Mouse (Mus musculus): Measurements from ENCODE around the gene Crb2. TPM values are rescaled to one million over a fixed set of nuclear protein-coding genes. Genes with fewer than 3 reads are reported as not detected.

Gene Crb2
- total and polyA plus RNA-seq, 2 experiments from 2014 or later = 0.46 to 3.7 TPM

- ATAC-seq (ENCODE audit: insufficient read depth, low read depth) (no peak), DNase-seq (ENCODE audit: low spot score) (no peak)
- no peaks in the 10 kb centered on the region for H3K36me3 ChIP-seq (replicated peaks; ENCODE audit: control insufficient read depth, insufficient read depth, low read length)
- no peak overlapping the region for H3K27ac ChIP-seq (ENCODE audit: low read depth)
- H3K4me2 ChIP-seq (ENCODE audit: low read depth, low read length) = no peak overlapping the region
- TF ChIP-seq CTCF (IDR thresholded peaks at IDR 0.05; ENCODE audit: low read depth) = no peak
- TF ChIP-seq EP300 (IDR thresholded peaks at IDR 0.05; ENCODE audit: low read depth) = no peak
- H3K4me3 ChIP-seq (ENCODE audit: low read depth, low read length) = no peak overlapping the region
- H3K27me3 ChIP-seq (ENCODE audit: control insufficient read depth, insufficient read depth, low read length) = no peaks in the 10 kb centered on the region
- 92% methylated on average over 1 of the region's 1 CpGs for WGBS
- H3K9ac ChIP-seq (replicated peaks; ENCODE audit: low read depth, low read length) = no peak overlapping the region
- no peaks in the 10 kb centered on the region for H3K9me3 ChIP-seq (replicated peaks; ENCODE audit: control insufficient read depth, low read length)
- peaks cover 11% of the 10 kb centered on the region for H3K4me1 ChIP-seq (ENCODE audit: control insufficient read depth, insufficient read depth)
Observed at GRCm38 (mm10) chr2:37751114-37751513, 24.9 kb upstream of the Crb2 start.

- TF ChIP-seq CTCF (IDR thresholded peaks at IDR 0.05; ENCODE audit: low read depth) (no peak), EP300 (IDR thresholded peaks at IDR 0.05; ENCODE audit: low read depth) (no peak)
- no peaks in the 10 kb centered on the region for H3K27me3 ChIP-seq (ENCODE audit: control insufficient read depth, insufficient read depth, low read length)
- no peaks in the 10 kb centered on the region for H3K36me3 ChIP-seq (replicated peaks; ENCODE audit: control insufficient read depth, insufficient read depth, low read length)
- H3K4me2 ChIP-seq (ENCODE audit: low read depth, low read length) = no peak overlapping the region
- ATAC-seq (ENCODE audit: insufficient read depth, low read depth) (no peak), DNase-seq (ENCODE audit: low spot score) (no peak)
- H3K9me3 ChIP-seq (replicated peaks; ENCODE audit: control insufficient read depth, low read length) = no peaks in the 10 kb centered on the region
- WGBS = 91% methylated on average over 2 of the region's 2 CpGs
- no peak overlapping the region for H3K9ac ChIP-seq (replicated peaks; ENCODE audit: low read depth, low read length)
- H3K27ac ChIP-seq (ENCODE audit: low read depth) = no peak overlapping the region
- H3K4me1 ChIP-seq (ENCODE audit: control insufficient read depth, insufficient read depth) = peaks cover 8% of the 10 kb centered on the region
- H3K4me3 ChIP-seq (ENCODE audit: low read depth, low read length) = no peak overlapping the region
Observed at GRCm38 (mm10) chr2:37756220-37756930, 19.7 kb upstream of the Crb2 start.

- Histone ChIP-seq H3K9me3 (replicated peaks; ENCODE audit: control insufficient read depth, low read length) (no peaks in the 10 kb centered on the region), H3K4me1 (ENCODE audit: control insufficient read depth, insufficient read depth) (peaks cover 8% of the 10 kb centered on the region), H3K4me2 (ENCODE audit: low read depth, low read length) (no peak overlapping the region), H3K4me3 (ENCODE audit: low read depth, low read length) (no peak overlapping the region), H3K36me3 (replicated peaks; ENCODE audit: control insufficient read depth, insufficient read depth, low read length) (no peaks in the 10 kb centered on the region), H3K9ac (replicated peaks; ENCODE audit: low read depth, low read length) (no peak overlapping the region), H3K27me3 (ENCODE audit: control insufficient read depth, insufficient read depth, low read length) (no peaks in the 10 kb centered on the region), H3K27ac (ENCODE audit: low read depth) (no peak overlapping the region)
- WGBS = 71% methylated on average over 5 of the region's 5 CpGs
- ATAC-seq (ENCODE audit: insufficient read depth, low read depth) (no peak), DNase-seq (ENCODE audit: low spot score) (no peak)
- TF ChIP-seq CTCF (IDR thresholded peaks at IDR 0.05; ENCODE audit: low read depth) (no peak), EP300 (IDR thresholded peaks at IDR 0.05; ENCODE audit: low read depth) (no peak)
Observed at GRCm38 (mm10) chr2:37757016-37757415, 19.0 kb upstream of the Crb2 start.

- no peak for DNase-seq (ENCODE audit: low spot score)
- 83% methylated on average over 4 of the region's 4 CpGs for WGBS
- Histone ChIP-seq H3K9ac (replicated peaks; ENCODE audit: low read depth, low read length) (0 out of 2 replicates have a peak overlapping the region, but pooled peaks have one; percentile 1), H3K36me3 (replicated peaks; ENCODE audit: control insufficient read depth, insufficient read depth, low read length) (no peaks in the 10 kb centered on the region), H3K4me2 (ENCODE audit: low read depth, low read length) (no peak overlapping the region), H3K27ac (ENCODE audit: low read depth) (0 out of 2 replicates have a peak overlapping the region, but pooled peaks have one; percentile 36), H3K4me1 (ENCODE audit: control insufficient read depth, insufficient read depth) (peaks cover 8% of the 10 kb centered on the region), H3K27me3 (ENCODE audit: control insufficient read depth, insufficient read depth, low read length) (no peaks in the 10 kb centered on the region), H3K4me3 (ENCODE audit: low read depth, low read length) (no peak overlapping the region), H3K9me3 (replicated peaks; ENCODE audit: control insufficient read depth, low read length) (no peaks in the 10 kb centered on the region)
- no peak; the same call in 1 of the 2 replicates for ATAC-seq (ENCODE audit: insufficient read depth, low read depth)
- TF ChIP-seq EP300 (IDR thresholded peaks at IDR 0.05; ENCODE audit: low read depth) (no peak), CTCF (IDR thresholded peaks at IDR 0.05; ENCODE audit: low read depth) (no peak)
Observed at GRCm38 (mm10) chr2:37757784-37758183, 18.3 kb upstream of the Crb2 start.

- Histone ChIP-seq H3K9ac (replicated peaks; ENCODE audit: low read depth, low read length) (0 out of 2 replicates have a peak overlapping the region, but pooled peaks have one; percentile 1), H3K27me3 (ENCODE audit: control insufficient read depth, insufficient read depth, low read length) (no peaks in the 10 kb centered on the region), H3K9me3 (replicated peaks; ENCODE audit: control insufficient read depth, low read length) (no peaks in the 10 kb centered on the region), H3K4me2 (ENCODE audit: low read depth, low read length) (no peak overlapping the region), H3K4me1 (ENCODE audit: control insufficient read depth, insufficient read depth) (peaks cover 8% of the 10 kb centered on the region), H3K36me3 (replicated peaks; ENCODE audit: control insufficient read depth, insufficient read depth, low read length) (no peaks in the 10 kb centered on the region), H3K27ac (ENCODE audit: low read depth) (peak overlapping the region; percentile 36; the same call in 1 of the 2 replicates), H3K4me3 (ENCODE audit: low read depth, low read length) (no peak overlapping the region)
- WGBS = 22% methylated on average over 21 of the region's 21 CpGs
- peak; percentile 79 for ATAC-seq (ENCODE audit: insufficient read depth, low read depth)
- DNase-seq (ENCODE audit: low spot score) = no peak
- TF ChIP-seq EP300 (IDR thresholded peaks at IDR 0.05; ENCODE audit: low read depth) (no peak), CTCF (IDR thresholded peaks at IDR 0.05; ENCODE audit: low read depth) (no peak)
Observed at GRCm38 (mm10) chr2:37758343-37759015, 17.6 kb upstream of the Crb2 start.

All from heart, postnatal 0 days (tissue).